Mouse (Mus musculus) lung, adult 2 months (tissue): ENCODE data around the gene Riox1. TPM values are rescaled to one million over a fixed set of nuclear protein-coding genes. Genes with fewer than 3 reads are reported as not detected.

Source experiments
- DNase-seq: peaks from one replicate; pipeline ENCODE4 v3.0.0; 2022
- H3K4me1 ChIP-seq: fragments of 200-500 bp; 2 replicates; pipeline ENCODE4 v1.6.1; 2011; ENCODE audit warnings: low read length; ENCODE audit not compliant: control insufficient read depth, insufficient read depth
- H3K4me3 ChIP-seq: fragments of 200-500 bp; replicated peaks from 2 replicates; pipeline ENCODE3; 2011; ENCODE audit warnings: low read depth, mild to moderate bottlenecking, control low read depth, low read length; ENCODE audit errors: extremely low read depth
- CTCF ChIP-seq: fragments of 200-500 bp; IDR thresholded peaks from 2 replicates; pipeline ENCODE4 v1.5.1; 2011; ENCODE audit warnings: mild to moderate bottlenecking, low read length, control low read depth; ENCODE audit not compliant: insufficient read depth
- POLR2A ChIP-seq: fragments of 200-500 bp; IDR thresholded peaks from 2 replicates; pipeline ENCODE4 v1.6.1; 2011; ENCODE audit warnings: low read depth, mild to moderate bottlenecking, control low read depth, low read length, borderline replicate concordance; ENCODE audit errors: extremely low read depth
- whole genome bisulfite sequencing: fragments of 180-500 bp; shearing (Covaris S2); methylation state at CpG from one replicate; pipeline ENCODE4 v1.1.7; 2018; 5-methylcytosine and 5-hydroxymethylcytosine counted together
- polyA plus RNA-seq: library from polyadenylated mRNA; depleted of rRNA; stranded (reverse); fragments of >200 nt; gene quantifications from 2 replicates; pipeline ENCODE4 v1.2.3, GENCODE M21; 2012

The Riox1 gene
- polyA plus RNA-seq, 1 experiment = 19.1 TPM

GRCm38 (mm10) chr12:83947260-83947811 lies 3.1 kb upstream of the Riox1 start:
- peaks cover 2% of the 10 kb centered on the region; the same call in 1 of the 2 replicates for H3K4me1 ChIP-seq
- H3K4me3 ChIP-seq = no peak overlapping the region
- no peak for DNase-seq
- WGBS = 49% methylated on average over 8 of the region's 8 CpGs
- TF ChIP-seq CTCF = no peak
- TF ChIP-seq POLR2A = no peak

DNA sequence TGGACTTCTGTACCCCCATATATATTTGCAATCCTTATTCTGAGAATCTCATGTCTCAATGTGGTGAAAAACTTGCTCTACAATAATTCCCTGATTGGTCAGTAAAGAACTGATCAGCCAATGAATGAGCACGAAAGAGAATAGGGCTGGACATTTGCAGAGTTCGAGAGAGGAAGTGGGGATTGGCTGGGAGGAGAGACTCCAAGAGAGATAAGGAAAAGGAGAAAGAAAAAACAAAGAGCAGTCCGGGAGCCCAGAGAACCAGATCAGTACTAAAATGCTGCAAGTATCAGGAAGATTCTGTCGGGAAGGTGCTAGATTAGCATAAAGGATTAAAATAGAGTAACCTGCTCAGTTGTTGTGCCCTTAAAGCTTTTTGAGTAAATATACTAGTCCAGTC lies 1.4 kb upstream of the Riox1 start:
- Histone ChIP-seq H3K4me1 (peaks cover 4% of the 10 kb centered on the region; the same call in 1 of the 2 replicates), H3K4me3 (no peak overlapping the region)
- no peak for DNase-seq
- 53% methylated on average over 4 of the region's 4 CpGs for WGBS
- TF ChIP-seq CTCF (no peak), POLR2A (no peak)

DNA sequence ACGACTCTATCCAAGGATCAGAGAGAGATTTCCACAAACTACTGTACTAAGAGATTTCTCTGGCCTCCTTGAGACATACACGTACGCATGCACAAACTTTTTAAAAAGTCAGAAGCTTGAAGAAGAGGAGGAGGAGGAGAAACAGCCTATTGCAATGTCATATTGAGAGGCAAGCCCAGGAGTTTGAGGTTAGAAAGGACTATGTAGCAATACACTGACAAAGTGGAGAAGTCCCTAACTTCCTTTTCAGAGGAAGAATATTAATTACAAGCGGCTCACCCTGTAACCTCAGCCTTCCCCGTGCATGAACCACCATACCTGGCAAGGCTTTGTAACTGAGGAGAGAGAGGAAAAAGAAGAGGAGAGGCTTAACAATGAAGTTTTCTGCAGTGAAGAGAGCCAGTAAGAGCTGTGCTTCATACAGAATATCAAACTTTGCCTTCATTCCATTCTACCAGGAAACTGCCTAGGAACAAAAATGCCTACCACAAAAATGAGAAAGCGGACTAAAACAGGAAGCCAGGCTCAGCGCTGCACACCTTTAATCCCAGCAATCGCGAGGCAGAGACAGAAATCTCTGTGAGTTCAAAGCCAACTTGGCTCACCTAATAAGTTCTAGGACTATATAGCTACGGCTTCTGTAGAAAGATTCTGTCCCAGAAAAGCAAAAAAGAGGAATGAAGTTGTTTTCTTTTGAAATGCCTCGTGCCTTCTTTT lies 474 bp upstream of the Riox1 start:
- no peak for DNase-seq
- Histone ChIP-seq H3K4me1 (peaks cover 4% of the 10 kb centered on the region; the same call in 1 of the 2 replicates), H3K4me3 (peak overlapping the region; percentile 76)
- 16% methylated on average over 11 of the region's 11 CpGs for WGBS
- no peak for TF ChIP-seq CTCF
- no peak for TF ChIP-seq POLR2A

DNA sequence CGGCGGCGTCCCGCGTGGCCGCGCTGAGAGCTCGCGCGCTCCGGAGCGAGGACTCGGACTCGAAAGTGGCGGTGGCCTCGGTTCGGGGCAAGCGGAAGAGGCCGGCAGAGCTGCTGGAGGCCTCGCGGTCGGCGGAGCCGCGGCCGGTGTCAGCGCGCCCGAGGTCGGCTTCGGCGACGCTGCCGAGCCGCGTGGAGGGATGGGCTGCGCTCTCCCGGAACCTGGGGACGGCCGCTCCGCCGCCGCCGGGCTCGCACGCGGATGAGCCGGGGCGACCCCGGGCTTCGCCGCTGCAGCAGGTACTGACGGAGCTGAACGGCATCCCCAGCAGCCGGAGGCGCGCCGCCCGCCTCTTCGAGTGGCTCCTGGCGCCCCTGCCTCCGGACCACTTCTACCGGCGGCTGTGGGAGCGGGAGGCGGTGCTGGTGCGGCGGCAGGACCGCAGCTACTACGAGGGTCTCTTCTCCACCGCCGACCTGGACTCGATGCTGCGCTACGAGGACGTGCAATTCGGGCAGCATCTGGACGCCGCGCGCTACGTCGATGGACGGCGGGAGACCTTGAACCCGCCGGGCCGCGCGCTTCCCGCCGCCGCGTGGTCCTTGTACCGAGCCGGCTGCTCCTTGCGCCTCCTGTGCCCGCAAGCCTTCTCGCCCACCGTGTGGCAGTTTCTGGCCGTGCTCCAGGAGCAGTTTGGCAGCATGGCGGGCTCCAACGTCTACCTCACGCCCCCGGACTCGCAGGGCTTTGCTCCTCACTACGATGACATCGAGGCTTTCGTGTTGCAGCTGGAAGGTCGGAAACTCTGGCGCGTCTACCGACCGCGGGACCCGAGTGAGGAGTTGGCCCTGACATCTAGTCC lies 663 bp downstream of the Riox1 start:
- TF ChIP-seq CTCF = no peak
- no peak for TF ChIP-seq POLR2A
- peak; percentile 37 for DNase-seq
- Histone ChIP-seq H3K4me1 (peaks cover 8% of the 10 kb centered on the region; the same call in 1 of the 2 replicates), H3K4me3 (peak overlapping the region; percentile 76)
- under 1% methylated on average over 116 of the region's 116 CpGs for WGBS

DNA sequence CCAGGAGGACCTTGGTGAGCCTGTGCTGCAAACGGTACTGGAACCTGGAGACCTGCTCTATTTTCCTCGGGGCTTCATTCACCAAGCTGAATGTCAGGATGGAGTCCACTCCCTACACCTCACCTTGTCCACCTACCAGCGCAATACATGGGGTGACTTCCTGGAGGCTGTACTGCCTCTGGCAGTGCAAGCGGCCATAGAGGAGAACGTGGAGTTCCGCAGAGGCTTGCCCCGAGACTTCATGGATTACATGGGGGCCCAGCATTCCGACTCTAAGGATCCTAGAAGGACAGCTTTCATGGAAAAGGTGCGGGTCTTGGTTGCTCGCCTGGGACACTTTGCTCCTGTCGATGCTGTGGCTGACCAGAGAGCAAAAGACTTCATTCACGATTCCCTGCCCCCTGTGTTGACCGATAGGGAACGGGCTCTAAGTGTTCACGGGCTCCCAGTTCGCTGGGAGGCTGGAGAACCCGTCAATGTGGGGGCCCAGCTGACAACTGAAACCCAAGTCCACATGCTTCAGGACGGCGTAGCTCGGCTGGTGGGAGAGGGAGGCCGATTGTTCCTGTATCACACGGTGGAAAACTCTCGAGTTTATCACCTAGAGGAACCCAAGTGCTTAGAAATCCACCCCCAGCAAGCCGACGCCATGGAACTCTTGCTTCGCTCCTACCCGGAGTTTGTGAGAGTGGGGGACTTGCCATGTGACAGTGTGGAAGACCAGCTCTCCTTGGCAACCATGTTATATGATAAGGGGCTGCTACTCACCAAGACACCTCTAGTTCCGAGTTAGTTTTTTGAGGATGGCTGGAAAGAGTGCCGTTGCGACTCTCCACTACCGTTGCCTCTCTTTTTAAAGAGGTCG lies 1.5 kb downstream of the Riox1 start:
- no peak for TF ChIP-seq CTCF
- TF ChIP-seq POLR2A = no peak
- DNase-seq = no peak
- Histone ChIP-seq H3K4me1 (peaks cover 8% of the 10 kb centered on the region; the same call in 1 of the 2 replicates), H3K4me3 (peak overlapping the region; percentile 76)
- WGBS = 51% methylated on average over 32 of the region's 32 CpGs

GRCm38 (mm10) chr12:83958278-83958677 lies 7.9 kb downstream of the Riox1 start:
- 0 out of 2 replicates have a peak, but pooled peaks cover 4% of the 10 kb centered on the region for H3K4me1 ChIP-seq
- WGBS = 80% methylated on average over 9 of the region's 9 CpGs
- DNase-seq = no peak
- H3K4me3 ChIP-seq = no peak overlapping the region
- no peak for TF ChIP-seq POLR2A
- no peak for TF ChIP-seq CTCF

- no peak for DNase-seq
- TF ChIP-seq POLR2A (no peak), CTCF (no peak)
- Histone ChIP-seq H3K4me1 (no peaks in the 10 kb centered on the region), H3K4me3 (no peak overlapping the region)
- 66% methylated on average over 7 of the region's 7 CpGs for WGBS
Measured at GRCm38 (mm10) chr12:83965235-83965634, 14.8 kb downstream of the Riox1 start.

DNA sequence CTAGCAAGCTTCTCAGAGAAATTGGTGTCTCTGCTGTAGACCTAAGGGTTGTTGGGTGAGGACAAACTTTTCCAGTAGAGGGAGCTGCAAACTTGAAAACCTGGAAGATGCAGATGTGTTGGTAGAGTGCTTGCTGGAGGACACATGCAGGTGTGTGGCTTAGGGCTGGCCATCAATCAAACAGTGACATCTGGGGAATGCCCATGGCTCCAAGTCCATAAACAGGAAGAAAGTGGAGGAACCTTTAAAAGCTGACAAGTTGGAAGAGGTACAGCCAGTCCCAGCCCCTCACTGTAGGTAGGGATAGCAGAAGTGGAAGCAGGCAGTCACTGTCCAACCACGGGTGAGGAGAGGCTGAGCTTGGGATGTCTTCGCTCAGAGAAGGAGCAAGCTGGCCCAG lies 21.7 kb downstream of the Riox1 start:
- WGBS = 40% methylated on average over 2 of the region's 2 CpGs
- no peaks in the 10 kb centered on the region for H3K4me1 ChIP-seq
- TF ChIP-seq CTCF = peak; percentile 46
- no peak for TF ChIP-seq POLR2A
- no peak overlapping the region for H3K4me3 ChIP-seq
- DNase-seq = peak; percentile 36

DNA sequence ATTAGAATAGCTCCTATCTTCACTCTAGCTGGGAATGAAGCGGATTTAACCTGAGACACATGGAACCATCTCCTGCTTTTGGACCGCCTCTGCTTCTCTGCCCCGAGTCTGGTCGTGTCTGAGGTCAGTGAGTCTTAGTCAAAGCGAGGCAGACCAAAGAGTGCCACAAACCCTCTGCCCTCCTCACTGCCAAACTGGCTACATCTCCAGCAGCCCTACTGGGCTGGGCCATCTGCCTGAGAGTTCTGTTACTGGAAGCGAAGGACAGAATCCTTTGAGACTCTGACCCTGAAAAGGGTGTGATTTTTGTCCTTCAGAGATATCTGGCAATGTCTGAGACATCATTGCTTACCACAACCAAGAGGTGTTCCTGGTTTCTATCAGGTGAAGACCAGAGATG lies 28.5 kb downstream of the Riox1 start:
- H3K4me3 ChIP-seq = no peak overlapping the region
- no peak for TF ChIP-seq POLR2A
- TF ChIP-seq CTCF = no peak
- 88% methylated on average over 6 of the region's 6 CpGs for WGBS
- no peak for DNase-seq
- no peaks in the 10 kb centered on the region for H3K4me1 ChIP-seq

GRCm38 (mm10) chr12:83981615-83982014 lies 31.2 kb downstream of the Riox1 start:
- Histone ChIP-seq H3K4me3 (no peak overlapping the region), H3K4me1 (no peaks in the 10 kb centered on the region)
- WGBS = 61% methylated on average over 4 of the region's 4 CpGs
- TF ChIP-seq CTCF = no peak
- TF ChIP-seq POLR2A = no peak
- no peak for DNase-seq
